Mouse (Mus musculus) heart, postnatal 10 days (tissue): ENCODE measurements around the gene Gm20388. TPM values are rescaled to one million over a fixed set of nuclear protein-coding genes. Genes with fewer than 3 reads are reported as not detected.

Experiments used
- DNase-seq, 2 experiments: peaks; one replicate each; pipeline ENCODE4 v3.0.0; 2021
- intact Hi-C: fragments of 180-260 bp; cut with DNase I; formaldehyde crosslinking; loops from one replicate; pipeline ENCODE4 v1.15.1; 2025
- total RNA-seq, 2 experiments: library from RNA; stranded (reverse); gene quantifications; 2 replicates each; pipeline ENCODE4 v1.2.3; 2021

The Gm20388 gene
- total RNA-seq, 2 experiments from 2014 or later = 2.0 to 2.2 TPM

GRCm38 (mm10) chr8:122273152-122273551, 2362.5 kb downstream of the Gm20388 start:
- intact Hi-C loops = loop anchor here (1.0 to 10.0 kb wide), 3 partner anchors 60 to 172 kb away; partner anchors contain the start of gene Mvd
- DNase-seq = peak; percentile 82 to 90

GRCm38 (mm10) chr8:122273826-122274225, 2363.2 kb downstream of the Gm20388 start:
- intact Hi-C loops = loop anchor here (1.0 to 10.0 kb wide), 3 partner anchors 59 to 171 kb away; partner anchors contain the start of gene Mvd
- DNase-seq = no peak

GRCm38 (mm10) chr8:122274651-122275391, 2364.2 kb downstream of the Gm20388 start:
- intact Hi-C loops = loop anchor here (10.0 kb wide), 1 partner anchor 170 kb away; the partner anchor contains the start of gene Mvd
- no peak for DNase-seq

- no peak for DNase-seq
- intact Hi-C loops = loop anchor here (10.0 kb wide), 1 partner anchor 168 kb away; the partner anchor contains the start of gene Mvd
Measured at GRCm38 (mm10) chr8:122276308-122276707, 2365.7 kb downstream of the Gm20388 start.

- intact Hi-C loops = loop anchor here (10.0 kb wide), 1 partner anchor 167 kb away; the partner anchor contains the start of gene Mvd
- no peak for DNase-seq
Measured at GRCm38 (mm10) chr8:122277204-122277995, 2366.8 kb downstream of the Gm20388 start.

GRCm38 (mm10) chr8:122280156-122280555, 2369.5 kb downstream of the Gm20388 start:
- no peak for DNase-seq
- intact Hi-C loops = no loop called here

- intact Hi-C loops = no loop called here
- no peak for DNase-seq
Measured at GRCm38 (mm10) chr8:122280588-122281316, 2370.1 kb downstream of the Gm20388 start.

GRCm38 (mm10) chr8:122281317-122282034, 2370.8 kb downstream of the Gm20388 start:
- peak; percentile 100 for DNase-seq
- intact Hi-C loops = loop anchor here (2.0 kb wide), 1 partner anchor 15 kb away; no protein-coding TSS in a partner anchor

GRCm38 (mm10) chr8:122282035-122282358, 2371.4 kb downstream of the Gm20388 start, which contains the start of gene Zfpm1:
Gene Zfpm1, plus strand, starts transcription at chr8:122282141.
- DNase-seq = no peak
- intact Hi-C loops = loop anchor here (2.0 kb wide), 1 partner anchor 15 kb away; no protein-coding TSS in a partner anchor

- intact Hi-C loops = loop anchor here (2.0 kb wide), 1 partner anchor 14 kb away; no protein-coding TSS in a partner anchor
- DNase-seq = peak in 1 of 2 experiments; percentile 46
Measured at GRCm38 (mm10) chr8:122282501-122283355, 2372.1 kb downstream of the Gm20388 start.

- DNase-seq = peak; percentile 85 to 87
- intact Hi-C loops = loop anchor here (2.0 kb wide), 2 partner anchors 13 to 29 kb away; no protein-coding TSS in a partner anchor
Measured at GRCm38 (mm10) chr8:122283356-122284202, 2372.9 kb downstream of the Gm20388 start.

- DNase-seq = peak; percentile 48 to 51
- intact Hi-C loops = loop anchor here (2.0 kb wide), 1 partner anchor 29 kb away; no protein-coding TSS in a partner anchor
Measured at GRCm38 (mm10) chr8:122284203-122284658, 2373.6 kb downstream of the Gm20388 start.

- no peak for DNase-seq
- intact Hi-C loops = loop anchor here (2.0 kb wide), 1 partner anchor 28 kb away; no protein-coding TSS in a partner anchor
Measured at GRCm38 (mm10) chr8:122284659-122285261, 2374.1 kb downstream of the Gm20388 start.

- no peak for DNase-seq
- intact Hi-C loops = loop anchor here (2.0 kb wide), 1 partner anchor 27 kb away; no protein-coding TSS in a partner anchor
Measured at GRCm38 (mm10) chr8:122285727-122286126, 2375.1 kb downstream of the Gm20388 start.

GRCm38 (mm10) chr8:122286899-122287298, 2376.3 kb downstream of the Gm20388 start:
- intact Hi-C loops = no loop called here
- no peak for DNase-seq

- DNase-seq = no peak
- intact Hi-C loops = no loop called here
Measured at GRCm38 (mm10) chr8:122287742-122288141, 2377.1 kb downstream of the Gm20388 start.

GRCm38 (mm10) chr8:122288344-122288743, 2377.7 kb downstream of the Gm20388 start:
- intact Hi-C loops = no loop called here
- no peak for DNase-seq
